Mouse (Mus musculus) heart, postnatal 0 days (tissue): Measurements from ENCODE around the gene Oxa1l. TPM values are rescaled to one million over a fixed set of nuclear protein-coding genes. Genes with fewer than 3 reads are reported as not detected.

Source experiments
- ATAC-seq: fragments of 200-750 bp; cut with Nextera tagmentation; 2 replicates; pipeline ENCODE4 v1.8.0; 2017; ENCODE audit warnings: low read depth, moderate number of reproducible peaks, moderate library complexity; ENCODE audit not compliant: insufficient read depth
- DNase-seq: peaks from one replicate; pipeline ENCODE4 v3.0.0-alpha.2; 2016; ENCODE audit warnings: low spot score
- H3K27ac ChIP-seq: fragments of 300-500 bp; sonication (generic); 2 replicates; pipeline ENCODE4 v1.5.1; 2014; ENCODE audit warnings: low read depth, mild to moderate bottlenecking
- H3K27me3 ChIP-seq: fragments of 300-500 bp; sonication (generic); 2 replicates; pipeline ENCODE4 v1.6.1; 2014; ENCODE audit warnings: low read length, mixed read lengths; ENCODE audit not compliant: control insufficient read depth, insufficient read depth
- H3K36me3 ChIP-seq: fragments of 300-500 bp; sonication (generic); replicated peaks from 2 replicates; pipeline ENCODE4 v1.6.1; 2014; ENCODE audit warnings: low read length, mixed read lengths; ENCODE audit not compliant: control insufficient read depth, insufficient read depth
- H3K4me1 ChIP-seq: fragments of 300-500 bp; sonication (generic); 2 replicates; pipeline ENCODE4 v1.6.1; 2014; ENCODE audit warnings: antibody characterized with exemption; ENCODE audit not compliant: control insufficient read depth, insufficient read depth
- H3K4me2 ChIP-seq: fragments of 300-500 bp; sonication (generic); 2 replicates; pipeline ENCODE4 v1.6.1; 2014; ENCODE audit warnings: low read depth, mild to moderate bottlenecking, low read length, moderate library complexity
- H3K4me3 ChIP-seq: fragments of 300-500 bp; sonication (generic); 2 replicates; pipeline ENCODE4 v1.5.1; 2014; ENCODE audit warnings: low read depth, low read length
- H3K9ac ChIP-seq: fragments of 300-500 bp; sonication (generic); replicated peaks from 2 replicates; pipeline ENCODE4 v1.6.1; 2014; ENCODE audit warnings: low read depth, low read length, mixed read lengths
- H3K9me3 ChIP-seq: fragments of 300-500 bp; sonication (generic); replicated peaks from 2 replicates; pipeline ENCODE4 v1.6.1; 2016; ENCODE audit warnings: low read length; ENCODE audit not compliant: control insufficient read depth
- CTCF ChIP-seq: IDR thresholded peaks from 2 replicates; pipeline ENCODE4 v1.5.1; 2016; ENCODE audit warnings: antibody characterized with exemption, control low read depth, low read depth
- EP300 ChIP-seq: IDR thresholded peaks from 2 replicates; pipeline ENCODE4 v1.6.1; 2016; ENCODE audit warnings: antibody characterized with exemption, low read depth
- WGBS: fragments of 180-500 bp; shearing (Covaris S2); extraction: QIAGEN DNeasy Blood & Tissue Kit; methylation state at CpG from one replicate; pipeline ENCODE4 v1.1.7; 2014; 5-methylcytosine and 5-hydroxymethylcytosine counted together
- polyA plus RNA-seq: library from polyadenylated mRNA; unstranded; fragments of >200 nt; fragmentation: Nextera tagmentation; extraction: Ambion mirVana; gene quantifications from 2 replicates; pipeline ENCODE4 v1.2.1, GENCODE M21; 2015
- total RNA-seq: library from RNA; depleted of rRNA; stranded (reverse); fragments of >200 nt; gene quantifications from 2 replicates; pipeline ENCODE4 v1.2.3, GENCODE M21; 2014; ENCODE audit warnings: low replicate concordance

Oxa1l gene
- total and polyA plus RNA-seq, 2 experiments from 2014 or later: 109 to 136 TPM

DNA sequence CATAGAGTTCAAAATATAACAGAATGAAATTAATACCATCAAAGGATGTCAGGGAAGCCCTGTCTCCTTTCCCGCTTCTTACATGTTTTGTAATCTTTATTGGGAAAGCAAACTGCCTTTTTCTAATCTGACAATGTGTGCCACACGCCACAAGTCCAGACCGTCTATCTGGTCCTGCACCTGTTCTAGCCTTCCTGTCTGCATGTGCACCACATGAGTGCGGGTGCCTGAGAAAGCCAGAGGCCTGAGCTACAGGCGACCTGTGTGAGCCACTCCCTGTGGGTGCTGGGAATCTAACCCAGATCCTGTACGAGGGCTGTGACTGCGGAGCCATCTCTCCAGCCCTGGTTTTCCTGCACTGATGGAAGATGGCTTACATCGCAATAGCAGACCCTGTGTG is 23.8 kb downstream of the Oxa1l start:
- TF ChIP-seq EP300 (no peak), CTCF (no peak)
- DNase-seq: no peak

DNA sequence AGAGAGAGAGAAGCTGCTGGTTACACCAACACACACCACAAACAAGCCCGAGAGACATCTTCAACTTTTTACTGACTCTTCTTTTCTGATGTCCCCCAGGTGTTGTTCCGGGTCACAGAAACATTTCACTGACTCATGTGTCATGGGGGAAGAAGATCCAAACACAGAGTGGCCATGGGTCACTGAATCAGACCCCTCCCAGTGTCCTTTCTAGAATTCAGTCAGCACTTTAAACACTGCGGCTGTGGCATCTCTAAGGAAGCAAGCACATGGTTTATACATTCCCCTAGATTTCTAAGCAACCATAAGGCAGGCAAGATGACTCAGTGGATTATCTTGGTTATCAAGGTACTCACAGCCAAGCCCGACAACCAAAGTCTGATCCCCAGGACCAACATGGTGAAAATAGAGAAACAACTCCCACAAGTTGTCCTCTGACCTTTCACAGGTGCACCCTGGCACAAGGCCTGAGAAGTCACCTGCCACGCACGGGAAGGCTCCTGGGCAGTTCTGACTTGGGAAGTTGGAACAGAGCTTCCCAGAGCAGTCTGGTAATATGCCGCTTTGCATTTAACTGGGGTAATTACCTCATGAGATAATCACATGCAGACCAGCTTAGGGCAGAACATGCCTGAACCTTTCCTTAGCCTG is 25.5 kb downstream of the Oxa1l start:
- no peaks in the 10 kb centered on the region for H3K4me1 ChIP-seq
- ATAC-seq (no peak), DNase-seq (no peak)
- no peak overlapping the region for H3K4me3 ChIP-seq
- no peak overlapping the region for H3K9ac ChIP-seq
- no peak overlapping the region for H3K4me2 ChIP-seq
- WGBS: 78% methylated on average over 7 of the region's 7 CpGs
- no peaks in the 10 kb centered on the region for H3K9me3 ChIP-seq
- no peak overlapping the region for H3K27ac ChIP-seq
- no peaks in the 10 kb centered on the region for H3K27me3 ChIP-seq
- H3K36me3 ChIP-seq: no peaks in the 10 kb centered on the region
- no peak for TF ChIP-seq EP300
- TF ChIP-seq CTCF: no peak

More for the DNA sequence above, 23.8 kb downstream of the Oxa1l start:
- H3K27ac ChIP-seq: no peak overlapping the region
- H3K4me1 ChIP-seq: no peaks in the 10 kb centered on the region
- no peaks in the 10 kb centered on the region for H3K27me3 ChIP-seq
- no peak overlapping the region for H3K4me2 ChIP-seq
- WGBS: 85% methylated on average over 8 of the region's 8 CpGs
- no peak for ATAC-seq
- no peaks in the 10 kb centered on the region for H3K9me3 ChIP-seq
- H3K4me3 ChIP-seq: no peak overlapping the region
- no peaks in the 10 kb centered on the region for H3K36me3 ChIP-seq
- H3K9ac ChIP-seq: no peak overlapping the region

DNA sequence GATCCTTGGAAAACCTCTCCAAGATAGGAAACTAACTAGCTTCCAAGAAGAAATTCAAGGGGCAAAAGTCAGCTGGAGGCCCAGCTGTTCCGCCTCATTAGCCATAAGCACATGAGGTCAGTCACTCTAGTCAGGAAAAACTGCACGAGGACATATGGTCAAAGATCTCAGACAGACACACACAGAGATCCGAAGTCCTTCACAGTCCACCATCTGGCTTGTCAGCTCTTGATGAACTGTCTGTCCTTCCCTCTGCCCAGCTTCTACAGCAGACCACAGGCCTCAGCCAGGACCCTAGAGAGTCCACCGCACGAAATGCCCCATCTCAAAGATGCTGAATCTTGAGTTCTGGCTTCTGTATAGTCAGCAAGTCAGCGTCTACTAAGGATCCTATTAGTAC is 26.9 kb downstream of the Oxa1l start:
- no peak overlapping the region for H3K4me3 ChIP-seq
- no peak overlapping the region for H3K27ac ChIP-seq
- H3K4me2 ChIP-seq: no peak overlapping the region
- ATAC-seq: no peak
- no peak for DNase-seq
- no peaks in the 10 kb centered on the region for H3K36me3 ChIP-seq
- H3K9me3 ChIP-seq: no peaks in the 10 kb centered on the region
- no peaks in the 10 kb centered on the region for H3K4me1 ChIP-seq
- H3K27me3 ChIP-seq: no peaks in the 10 kb centered on the region
- TF ChIP-seq CTCF (no peak), EP300 (no peak)
- no peak overlapping the region for H3K9ac ChIP-seq
- WGBS: 81% methylated on average over 6 of the region's 6 CpGs

- ATAC-seq (no peak), DNase-seq (no peak)
- Histone ChIP-seq H3K4me3 (no peak overlapping the region), H3K4me1 (no peaks in the 10 kb centered on the region), H3K9ac (no peak overlapping the region), H3K9me3 (no peaks in the 10 kb centered on the region), H3K4me2 (no peak overlapping the region), H3K36me3 (no peaks in the 10 kb centered on the region), H3K27me3 (no peaks in the 10 kb centered on the region), H3K27ac (no peak overlapping the region)
- 68% methylated on average over 6 of the region's 6 CpGs for WGBS
- no peak for TF ChIP-seq CTCF
Observed at GRCm38 (mm10) chr14:54390843-54391242, 30.2 kb downstream of the Oxa1l start.

GRCm38 (mm10) chr14:54393794-54394193 is 33.2 kb downstream of the Oxa1l start:
- TF ChIP-seq EP300 (no peak), CTCF (no peak)
- WGBS: 63% methylated on average over 3 of the region's 3 CpGs
- no peak for ATAC-seq

DNA sequence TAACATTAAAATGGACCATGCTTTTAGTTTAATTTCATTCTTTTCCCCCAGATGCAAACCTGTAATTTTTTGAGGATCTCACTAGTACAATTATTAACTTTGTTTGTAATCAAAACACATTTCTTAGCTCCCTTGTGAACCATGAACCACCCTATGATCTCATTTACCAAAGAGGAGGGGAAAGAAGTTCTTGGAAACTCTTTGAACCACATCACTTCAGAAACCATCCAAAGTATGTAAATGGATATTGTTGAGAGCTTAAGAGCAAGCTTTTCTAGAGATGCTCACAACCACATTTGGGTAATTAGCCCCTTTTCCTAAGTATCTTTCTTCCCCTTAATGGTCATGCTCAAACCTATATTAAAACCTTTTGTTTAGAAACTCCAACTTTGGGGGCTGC is 33.7 kb downstream of the Oxa1l start:
- no peaks in the 10 kb centered on the region for H3K36me3 ChIP-seq
- H3K4me1 ChIP-seq: no peaks in the 10 kb centered on the region
- no peaks in the 10 kb centered on the region for H3K9me3 ChIP-seq
- H3K4me2 ChIP-seq: no peak overlapping the region
- DNase-seq (no peak), ATAC-seq (no peak)
- H3K27me3 ChIP-seq: no peaks in the 10 kb centered on the region
- H3K27ac ChIP-seq: no peak overlapping the region
- H3K9ac ChIP-seq: no peak overlapping the region
- no peak overlapping the region for H3K4me3 ChIP-seq
- TF ChIP-seq CTCF (no peak), EP300 (no peak)

More at GRCm38 (mm10) chr14:54393794-54394193, 33.2 kb downstream of the Oxa1l start:
- Histone ChIP-seq H3K9ac (no peak overlapping the region), H3K4me2 (no peak overlapping the region), H3K36me3 (no peaks in the 10 kb centered on the region), H3K4me1 (no peaks in the 10 kb centered on the region), H3K27ac (no peak overlapping the region), H3K27me3 (no peaks in the 10 kb centered on the region), H3K4me3 (no peak overlapping the region), H3K9me3 (no peaks in the 10 kb centered on the region)
- DNase-seq: no peak
